Mouse (Mus musculus): ENCODE measurements around the gene Ang.

- TF ChIP-seq CTCF (IDR thresholded peaks at IDR 0.05) (no peak), EP300 (IDR thresholded peaks at IDR 0.05) (no peak)
Measured at GRCm38 (mm10) chr14:51143287-51143686, 52.3 kb downstream of the Ang start.

Measured in lung, postnatal 0 days (tissue).